Mouse (Mus musculus): ENCODE measurements around the gene Olig3.
"Not testable (repeated sequence)": the region's sequence is repeated elsewhere in the genome, so short reads cannot be mapped to it uniquely, and the experiment has no call there.

The Olig3 gene

GRCm38 (mm10) chr10:19361539-19362293 is 5.4 kb downstream of the Olig3 start:
- in situ Hi-C loops (cut with MboI, MseI), result no loop called here

- in situ Hi-C loops (cut with MboI, MseI), result no loop called here
These were observed 5.9 kb downstream of the Olig3 start for GRCm38 (mm10) chr10:19362294-19362590.

- in situ Hi-C loops (cut with MboI, MseI), result no loop called here
These were observed 6.5 kb downstream of the Olig3 start for GRCm38 (mm10) chr10:19362861-19363260.

GRCm38 (mm10) chr10:19363365-19363764 is 7.0 kb downstream of the Olig3 start:
- in situ Hi-C loops (cut with MboI, MseI), result no loop called here

GRCm38 (mm10) chr10:19369143-19369542 is 12.8 kb downstream of the Olig3 start:
- in situ Hi-C loops (cut with MboI, MseI), result no loop called here

GRCm38 (mm10) chr10:19370146-19370545 is 13.8 kb downstream of the Olig3 start:
- in situ Hi-C loops (cut with MboI, MseI), result no loop called here

- in situ Hi-C loops (cut with MboI, MseI), result no loop called here
These were observed 15.9 kb downstream of the Olig3 start for GRCm38 (mm10) chr10:19372263-19372662.

- in situ Hi-C loops (cut with MboI, MseI), result no loop called here
These were observed 17.5 kb downstream of the Olig3 start for GRCm38 (mm10) chr10:19373797-19374196.

GRCm38 (mm10) chr10:19374311-19374710 is 18.0 kb downstream of the Olig3 start:
- in situ Hi-C loops (cut with MboI, MseI), result no loop called here

GRCm38 (mm10) chr10:19375838-19376237 is 19.5 kb downstream of the Olig3 start:
- in situ Hi-C loops (cut with MboI, MseI), result no loop called here

- in situ Hi-C loops (cut with MboI, MseI), result not testable (repeated sequence)
These were observed 24.6 kb downstream of the Olig3 start for GRCm38 (mm10) chr10:19380971-19381370.

GRCm38 (mm10) chr10:19384176-19384575 is 27.8 kb downstream of the Olig3 start:
- in situ Hi-C loops (cut with MboI, MseI), result no loop called here

GRCm38 (mm10) chr10:19391819-19392218 is 35.5 kb downstream of the Olig3 start:
- in situ Hi-C loops (cut with MboI, MseI), result loop anchor here (5.0 kb wide), 1 partner anchor 40 kb away; no protein-coding TSS in a partner anchor

- in situ Hi-C loops (cut with MboI, MseI), result no loop called here
These were observed 40.3 kb downstream of the Olig3 start for GRCm38 (mm10) chr10:19396485-19397137.

- in situ Hi-C loops (cut with MboI, MseI), result no loop called here
These were observed 41.1 kb downstream of the Olig3 start for GRCm38 (mm10) chr10:19397396-19397795.

GRCm38 (mm10) chr10:19401136-19401535 is 44.8 kb downstream of the Olig3 start:
- in situ Hi-C loops (cut with MboI, MseI), result no loop called here

GRCm38 (mm10) chr10:19404401-19404800 is 48.1 kb downstream of the Olig3 start:
- in situ Hi-C loops (cut with MboI, MseI), result no loop called here

GRCm38 (mm10) chr10:19405959-19406358 is 49.6 kb downstream of the Olig3 start:
- in situ Hi-C loops (cut with MboI, MseI), result no loop called here

- in situ Hi-C loops (cut with MboI, MseI), result no loop called here
These were observed 50.8 kb downstream of the Olig3 start for GRCm38 (mm10) chr10:19407168-19407567.
